Comparison of ENCODE assay signal across 21 mouse cellular contexts in genomic region chr5:146289921-146290320, GRCm38 (mm10). TPM values are rescaled to one million over a fixed set of nuclear protein-coding genes. Genes with fewer than 3 reads are reported as not detected.
DNase-seq lines count a peak whose midpoint lies in the region; ATAC-seq and TF ChIP-seq lines count a peak whose summit lies in the region.
"Had no signal": no experiment of that assay in that cellular context is flagged by ENCODE, and none has a peak within 500 bp of the region (broad histone marks: within the 10 kb centered on the region; RNA-seq: fewer than 3 reads in every experiment).

No protein-coding gene starts in this region.

- WGBS in kidney, adult 2 months = 40% methylated on average over 7 of the region's 7 CpGs
- WGBS in kidney, postnatal 0 days = 55% methylated on average over 7 of the region's 7 CpGs
- WGBS in stomach, postnatal 0 days = 43% methylated on average over 7 of the region's 7 CpGs
- WGBS in hindbrain, embryonic 10.5 days = 84% methylated on average over 7 of the region's 7 CpGs

- no peak overlapping the region for H3K4me3 ChIP-seq in layer of hippocampus, adult 2 months
- H3K4me3 ChIP-seq in kidney, adult 2 months (ENCODE audit: insufficient read depth, low read depth, low read length) = no peak overlapping the region
- H3K4me3 ChIP-seq in kidney, postnatal 0 days (replicated peaks; ENCODE audit: low read depth, low read length) = no peak overlapping the region
- no peak overlapping the region for H3K4me3 ChIP-seq in stomach, postnatal 0 days (ENCODE audit: low read depth, low read length)
- no peak overlapping the region for H3K4me3 ChIP-seq in hindbrain, embryonic 10.5 days
- H3K4me3 ChIP-seq: forebrain, embryonic 12.5 days; midbrain, embryonic 12.5 days had no signal

- no peak for DNase-seq in layer of hippocampus, adult 2 months (ENCODE audit: low spot score in 2 of 2)
- no peak for DNase-seq in layer of hippocampus, postnatal 36 days
- peak; percentile 81 for DNase-seq in kidney, adult 2 months
- no peak for DNase-seq in kidney, postnatal 0 days (ENCODE audit: low spot score)
- no peak for DNase-seq in stomach, postnatal 0 days (ENCODE audit: low spot score)
- no peak for DNase-seq in adrenal gland, postnatal 36 days
- DNase-seq in hindbrain, embryonic 10.5 days (ENCODE audit: low spot score) = no peak
- DNase-seq: cerebellum, postnatal 25 days; gastrocnemius, postnatal 14 days; heart, postnatal 14 days; left cerebral cortex, postnatal 4 days; lung, adult 2 months; right cerebral cortex, postnatal 4 days; thymus, postnatal 4 days had no signal

- TF ChIP-seq POLR2A in kidney, adult 2 months (IDR thresholded peaks at IDR 0.05; ENCODE audit: low read depth, low read length) = no peak

- no peaks in the 10 kb centered on the region for H3K27me3 ChIP-seq in kidney, adult 2 months (replicated peaks; ENCODE audit: control insufficient read depth, insufficient read depth, low read length)
- no peaks in the 10 kb centered on the region for H3K27me3 ChIP-seq in kidney, postnatal 0 days (ENCODE audit: insufficient read depth, low read length)
- no peaks in the 10 kb centered on the region for H3K27me3 ChIP-seq in stomach, postnatal 0 days (ENCODE audit: control insufficient read depth, insufficient read depth, low read length)
- H3K27me3 ChIP-seq in hindbrain, embryonic 10.5 days (ENCODE audit: insufficient read depth, poor library complexity, severe bottlenecking) = no peaks in the 10 kb centered on the region
- H3K27me3 ChIP-seq: forebrain, embryonic 12.5 days; midbrain, embryonic 12.5 days; Patski had no signal

- TF ChIP-seq EP300 in stomach, postnatal 0 days (optimal IDR thresholded peaks at IDR 0.05) = no peak

- H3K4me2 ChIP-seq in kidney, postnatal 0 days (ENCODE audit: low read length) = no peak overlapping the region
- no peak overlapping the region for H3K4me2 ChIP-seq in stomach, postnatal 0 days (replicated peaks; ENCODE audit: low read depth)
- H3K4me2 ChIP-seq: forebrain, embryonic 12.5 days; heart, embryonic 11.5 days; midbrain, embryonic 12.5 days had no signal

- H3K9me3 ChIP-seq in kidney, postnatal 0 days (replicated peaks; ENCODE audit: low read length) = no peaks in the 10 kb centered on the region
- no peaks in the 10 kb centered on the region for H3K9me3 ChIP-seq in stomach, postnatal 0 days (ENCODE audit: control insufficient read depth, low read length)
- no peaks in the 10 kb centered on the region for H3K9me3 ChIP-seq in hindbrain, embryonic 10.5 days
- H3K9me3 ChIP-seq: forebrain, embryonic 12.5 days; midbrain, embryonic 12.5 days had no signal

- ATAC-seq in kidney, postnatal 0 days (replicated peaks; ENCODE audit: low FRiP score, low read depth) = peak; percentile 77; the same call in 1 of the 2 replicates
- no peak for ATAC-seq in stomach, postnatal 0 days (ENCODE audit: low FRiP score, low TSS enrichment)
- ATAC-seq: activated CD4-positive, CD25-positive, alpha-beta regulatory T cell, adult 4 months; hindbrain, embryonic 16.5 days; Patski had no signal

- H3K36me3 ChIP-seq in kidney, adult 2 months (ENCODE audit: control insufficient read depth, insufficient read depth, low read length) = peaks cover 4% of the 10 kb centered on the region; the same call in 1 of the 2 replicates
- peaks cover 24% of the 10 kb centered on the region for H3K36me3 ChIP-seq in kidney, postnatal 0 days (ENCODE audit: insufficient read depth, low read length)
- peaks cover 8% of the 10 kb centered on the region for H3K36me3 ChIP-seq in stomach, postnatal 0 days (ENCODE audit: control insufficient read depth, insufficient read depth, low read length)
- H3K36me3 ChIP-seq in hindbrain, embryonic 10.5 days = peaks cover 79% of the 10 kb centered on the region

- H3K4me1 ChIP-seq in kidney, adult 2 months (ENCODE audit: control insufficient read depth, insufficient read depth, low read length) = peaks cover 21% of the 10 kb centered on the region
- no peaks in the 10 kb centered on the region for H3K4me1 ChIP-seq in kidney, postnatal 0 days (replicated peaks; ENCODE audit: insufficient read depth, low read length)
- H3K4me1 ChIP-seq in stomach, postnatal 0 days (replicated peaks; ENCODE audit: control insufficient read depth, insufficient read depth) = no peaks in the 10 kb centered on the region
- no peaks in the 10 kb centered on the region for H3K4me1 ChIP-seq in hindbrain, embryonic 10.5 days (replicated peaks)
- H3K4me1 ChIP-seq: forebrain, embryonic 12.5 days; midbrain, embryonic 12.5 days had no signal

- TF ChIP-seq CTCF in layer of hippocampus, adult 2 months (conservative IDR thresholded peaks at IDR 0.05) = no peak
- TF ChIP-seq CTCF in kidney, adult 2 months (conservative IDR thresholded peaks at IDR 0.05; ENCODE audit: insufficient read depth, insufficient read length, low read depth, low read length) = no peak
- no peak for TF ChIP-seq CTCF in kidney, postnatal 0 days (IDR thresholded peaks at IDR 0.05; ENCODE audit: low read depth)
- no peak for TF ChIP-seq CTCF in stomach, postnatal 0 days (IDR thresholded peaks at IDR 0.05; ENCODE audit: low read depth)

- H3K9ac ChIP-seq in kidney, postnatal 0 days (ENCODE audit: low read depth, low read length) = no peak overlapping the region
- no peak overlapping the region for H3K9ac ChIP-seq in stomach, postnatal 0 days (ENCODE audit: low read length)
- H3K9ac ChIP-seq: forebrain, embryonic 12.5 days; midbrain, embryonic 12.5 days had no signal

- H3K27ac ChIP-seq in layer of hippocampus, adult 2 months = 0 out of 2 replicates have a peak overlapping the region, but pooled peaks have one; percentile 14
- H3K27ac ChIP-seq in kidney, adult 2 months (ENCODE audit: insufficient read depth, low read depth, low read length) = peak overlapping the region; percentile 71; the same call in 1 of the 2 replicates
- H3K27ac ChIP-seq in kidney, postnatal 0 days = peak overlapping the region; percentile 40; the same call in 1 of the 2 replicates
- H3K27ac ChIP-seq in stomach, postnatal 0 days (replicated peaks) = 0 out of 2 replicates have a peak overlapping the region, but pooled peaks have one; percentile 8
- no peak overlapping the region for H3K27ac ChIP-seq in hindbrain, embryonic 10.5 days
- H3K27ac ChIP-seq: forebrain, embryonic 12.5 days; macrophage; midbrain, embryonic 12.5 days had no signal

RNA-seq across cellular contexts. Expression of gene Cdk8, which starts 58.9 kb away (rescaled TPM):
- 10 to 100 TPM; 40.7 to 44.5 TPM for total RNA-seq in layer of hippocampus, adult 2 months (2021)
- total RNA-seq in layer of hippocampus, postnatal 36 days (2021) = 10 to 100 TPM; 42.7 to 50.6 TPM
- 34.5 and 38.4 TPM in 2 replicates for polyA plus RNA-seq in kidney, adult 2 months (2012; rRNA removed)
- polyA plus RNA-seq in kidney, postnatal 0 days (2015; fragmentation: Nextera tagmentation; extraction: Ambion mirVana) = 18.1 and 18.6 TPM in 2 replicates
- polyA plus RNA-seq in stomach, postnatal 0 days (2015; fragmentation: Nextera tagmentation; extraction: Ambion mirVana) = 12.2 and 12.6 TPM in 2 replicates
- 10 to 100 TPM; 43.0 to 78.1 TPM for total RNA-seq in adrenal gland, postnatal 36 days (2021)
- 23.4 and 25.8 TPM in 2 replicates for polyA plus RNA-seq in hindbrain, embryonic 10.5 days (2016; fragmentation: Nextera tagmentation; extraction: Ambion mirVana)
